Mouse (Mus musculus): ENCODE measurements around the gene Usp48.

GRCm38 (mm10) chr4:137664433-137664979 lies 71.0 kb downstream of the Usp48 start, which contains the start of gene Rap1gap:
- TF ChIP-seq CTCF (IDR thresholded peaks at IDR 0.05; ENCODE audit: low read depth) (no peak), EP300 (IDR thresholded peaks at IDR 0.05; ENCODE audit: low read depth) (no peak)

Data from liver, embryonic 14.5 days (tissue).